Mouse (Mus musculus) cerebellum, postnatal 36 days (tissue): Measurements from ENCODE around the gene Cmip.

Experiments used
- DNase-seq, 2 experiments: peaks; one replicate each; pipeline ENCODE4 v3.0.0; 2021 to 2022; ENCODE audit warnings: mixed read lengths in 2 of 2

Gene Cmip

DNA sequence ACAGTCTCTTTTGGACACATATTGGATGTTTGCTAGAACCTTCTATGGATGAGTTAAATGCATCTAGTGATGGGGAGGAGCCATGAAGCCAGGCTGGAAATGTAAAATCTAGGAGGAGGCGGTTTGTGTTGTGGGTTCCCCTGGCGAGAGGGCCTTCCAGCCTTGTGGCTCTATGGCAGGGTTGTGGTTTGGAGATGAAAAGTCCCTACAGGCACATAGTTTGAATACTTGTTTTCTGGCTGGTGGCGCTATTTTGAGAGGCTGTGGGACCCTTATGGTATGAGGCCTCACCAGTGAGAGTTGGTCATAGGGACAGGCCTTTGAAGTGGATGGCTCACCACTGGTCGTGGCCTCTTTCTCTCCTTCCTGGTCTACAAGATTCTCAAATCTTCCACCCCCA, 95.2 kb downstream of the Cmip start:
- no peak for DNase-seq

- DNase-seq = no peak
These were observed 98.4 kb downstream of the Cmip start for GRCm38 (mm10) chr8:117355111-117355831.

DNA sequence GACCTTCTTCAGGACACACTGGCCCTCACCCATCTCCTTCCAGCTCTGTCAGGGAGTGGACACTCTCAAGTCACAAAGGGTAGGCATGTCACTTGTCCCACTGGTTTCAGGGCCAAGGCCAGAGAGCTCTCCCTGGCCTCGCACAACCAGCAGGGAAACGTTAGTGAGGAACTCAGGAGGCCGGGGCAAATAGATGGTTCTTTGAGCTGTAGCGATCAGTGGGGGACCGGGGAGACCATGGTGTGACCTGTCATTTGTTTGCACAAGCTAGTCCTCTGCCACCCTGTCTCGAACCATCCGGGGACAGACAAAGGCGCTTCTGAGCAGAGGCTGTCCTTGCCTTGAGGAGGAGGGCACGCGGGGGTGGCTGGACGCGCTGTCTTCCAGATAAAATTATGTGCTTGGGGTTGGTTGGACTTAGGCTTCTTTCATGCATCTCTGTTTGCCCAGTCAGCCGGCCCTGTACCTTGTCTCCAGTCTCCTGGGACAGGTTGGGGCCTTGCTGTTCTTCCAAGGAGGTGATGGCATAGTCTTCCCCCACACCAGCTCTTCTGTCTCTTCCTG, 99.3 kb downstream of the Cmip start:
- DNase-seq = no peak

DNA sequence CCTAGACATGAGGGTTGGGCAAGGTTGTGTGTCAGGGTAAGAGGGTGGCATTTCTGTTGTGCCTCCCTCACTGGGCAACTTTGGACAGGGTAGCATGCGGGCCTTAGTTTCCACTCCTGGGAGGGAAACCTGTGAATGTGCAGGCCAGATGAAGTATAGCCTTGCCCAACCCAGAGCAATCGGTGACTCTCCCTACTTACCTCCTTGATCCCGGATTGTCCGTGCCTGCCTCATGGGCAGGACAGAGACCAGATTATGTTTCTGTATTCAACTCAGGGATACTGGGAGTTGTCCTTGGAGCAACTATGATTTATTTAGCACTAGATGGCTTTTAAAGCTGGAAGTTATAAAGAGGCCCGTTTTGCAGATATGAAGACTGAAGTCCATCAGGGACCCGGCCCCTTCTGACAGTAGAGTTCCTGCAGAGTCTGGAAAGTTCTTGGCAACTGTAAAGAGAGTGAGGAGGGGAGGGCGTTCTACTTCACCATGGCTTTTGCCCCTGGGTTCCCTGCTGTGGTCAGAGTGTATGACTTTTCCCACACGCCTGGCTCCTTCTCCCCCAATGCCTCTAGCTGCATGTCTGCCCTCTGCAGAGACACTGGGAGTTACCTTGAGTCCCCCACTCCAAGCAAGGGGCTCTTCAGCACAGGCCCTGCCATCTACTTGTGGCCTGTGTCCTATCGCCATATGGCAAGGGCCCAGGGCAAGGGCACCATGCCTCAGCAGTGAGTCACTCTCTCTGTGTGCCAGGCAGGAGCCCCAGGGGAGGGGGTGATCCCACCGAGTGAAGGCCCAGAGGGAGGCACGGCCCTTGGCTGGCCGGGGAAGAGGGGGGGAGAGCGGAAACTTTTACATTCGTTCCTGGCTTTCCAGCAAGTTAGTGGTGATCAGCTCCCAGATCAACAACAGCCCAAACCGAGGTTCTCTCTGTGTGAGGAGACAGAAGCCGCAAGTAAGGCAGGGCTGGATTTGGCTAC, 100.9 kb downstream of the Cmip start:
- DNase-seq = no peak

DNA sequence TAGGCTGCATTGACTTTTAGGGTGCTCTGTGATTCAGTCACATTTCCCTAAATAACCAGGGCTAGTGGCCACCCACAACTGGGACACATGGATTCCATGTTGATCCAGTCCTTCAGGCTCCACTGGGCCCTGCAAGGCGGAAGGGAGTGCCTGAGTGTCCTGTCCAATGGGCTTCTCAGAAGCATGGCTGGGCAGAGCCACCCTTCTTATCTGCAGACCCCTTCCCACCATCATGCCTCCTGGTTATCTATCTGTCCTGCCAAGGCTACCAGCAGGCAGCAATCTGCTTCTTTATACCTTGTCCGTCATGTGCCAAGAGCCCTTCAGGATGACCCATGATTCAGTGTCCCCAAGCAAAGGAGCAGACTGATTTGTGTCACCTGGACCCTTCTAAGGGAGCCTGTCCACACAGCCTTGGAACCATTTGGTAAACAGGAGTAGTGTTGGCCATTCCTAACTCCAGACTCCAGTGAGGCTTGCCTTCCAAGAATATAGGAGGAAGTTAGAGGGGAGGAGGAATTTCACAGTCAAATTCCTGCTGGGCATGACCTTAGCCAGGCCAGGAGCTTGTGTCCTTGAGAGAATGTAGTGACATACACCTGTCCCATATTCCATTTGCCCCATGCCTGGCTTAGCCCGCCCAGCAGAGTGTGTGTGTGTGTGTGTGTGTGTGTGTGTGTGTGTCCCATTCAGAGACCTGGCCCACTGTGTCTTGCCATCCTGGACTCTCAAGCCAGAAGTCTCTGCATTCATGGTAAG, 103.5 kb downstream of the Cmip start:
- no peak for DNase-seq

- DNase-seq = no peak
These were observed 105.0 kb downstream of the Cmip start for GRCm38 (mm10) chr8:117361595-117362437.

DNA sequence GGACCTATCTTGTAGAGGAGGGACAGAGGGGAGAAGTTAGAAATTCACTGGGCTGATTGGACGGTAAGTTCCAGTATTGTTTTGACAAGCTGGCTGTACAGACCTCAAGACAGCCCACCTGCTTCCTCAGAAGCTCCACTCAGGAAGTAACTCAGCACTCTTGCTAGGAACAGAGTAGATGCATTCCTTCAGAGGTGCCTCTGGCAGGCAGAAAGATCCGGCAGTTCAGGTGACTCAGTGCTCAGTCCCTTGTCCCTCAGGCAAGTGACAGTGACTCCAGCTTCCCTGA, 105.5 kb downstream of the Cmip start:
- no peak for DNase-seq

GRCm38 (mm10) chr8:117363291-117363690, 106.4 kb downstream of the Cmip start:
- DNase-seq = peak; percentile 84 to 86

GRCm38 (mm10) chr8:117364374-117365160, 107.7 kb downstream of the Cmip start:
- no peak for DNase-seq

DNA sequence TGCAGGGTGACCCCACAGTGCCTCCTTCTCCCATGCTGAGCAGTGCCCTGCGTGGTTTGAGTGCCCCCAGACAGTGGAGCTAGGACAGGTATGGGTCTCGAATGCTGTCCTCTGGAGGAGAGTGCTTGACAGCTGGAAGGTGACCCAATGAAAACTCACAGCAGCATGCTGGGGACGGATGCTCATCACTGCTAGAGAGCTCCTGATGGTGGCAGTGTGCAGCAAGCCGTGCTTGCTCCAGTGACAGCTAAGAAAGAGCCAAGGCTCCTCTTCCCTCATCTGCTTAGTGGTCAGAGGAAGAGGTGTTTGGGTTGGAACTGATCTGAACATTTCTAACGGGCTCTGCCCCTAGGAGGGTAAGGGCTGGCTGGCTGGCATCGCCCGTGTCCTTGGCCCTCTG, 109.6 kb downstream of the Cmip start:
- DNase-seq = no peak

- DNase-seq = no peak
These were observed 110.6 kb downstream of the Cmip start for GRCm38 (mm10) chr8:117367441-117367840.

- no peak for DNase-seq
These were observed 111.9 kb downstream of the Cmip start for GRCm38 (mm10) chr8:117368781-117369180.

- DNase-seq = no peak
These were observed 113.1 kb downstream of the Cmip start for GRCm38 (mm10) chr8:117370009-117370408.

DNA sequence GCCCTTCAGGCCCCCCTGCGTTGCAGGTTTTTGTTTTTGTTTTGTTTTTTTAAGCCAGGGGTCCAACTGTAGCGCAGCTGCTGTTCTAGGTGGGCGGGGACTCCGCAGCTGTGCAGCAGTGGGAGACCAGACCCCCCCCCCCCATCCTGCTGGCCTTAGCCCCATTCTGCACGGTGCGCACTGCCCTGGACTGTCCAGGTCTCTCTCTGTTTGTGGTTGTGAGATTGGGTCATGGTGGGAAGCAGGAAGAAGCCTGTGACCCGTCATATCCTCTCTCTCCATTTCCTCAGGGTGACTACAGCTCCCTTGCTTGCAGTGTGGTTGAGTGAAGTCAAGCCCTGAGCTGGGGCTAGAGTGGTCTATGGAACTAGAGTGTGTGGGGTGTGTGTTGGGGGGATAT, 114.3 kb downstream of the Cmip start:
- no peak for DNase-seq

DNA sequence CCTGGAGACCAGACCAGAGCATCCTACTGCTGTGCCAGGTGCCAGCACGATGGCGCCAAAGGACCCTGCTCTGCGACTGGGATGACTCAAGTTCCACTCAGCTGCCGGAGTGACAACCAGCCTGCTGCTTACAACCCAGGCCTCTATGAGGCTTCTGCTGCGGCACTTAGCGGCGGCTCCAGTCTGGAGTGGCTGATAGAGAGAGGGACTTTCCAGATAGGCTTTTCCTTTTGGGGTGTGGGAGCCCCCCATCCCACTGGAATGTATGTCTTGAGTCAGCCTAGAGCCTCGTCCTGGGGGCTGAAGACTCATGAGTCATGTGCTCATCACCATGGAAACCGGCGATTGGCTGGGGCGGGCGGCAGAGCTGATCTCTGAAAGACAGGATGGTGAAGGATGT, 115.2 kb downstream of the Cmip start:
- no peak for DNase-seq

DNA sequence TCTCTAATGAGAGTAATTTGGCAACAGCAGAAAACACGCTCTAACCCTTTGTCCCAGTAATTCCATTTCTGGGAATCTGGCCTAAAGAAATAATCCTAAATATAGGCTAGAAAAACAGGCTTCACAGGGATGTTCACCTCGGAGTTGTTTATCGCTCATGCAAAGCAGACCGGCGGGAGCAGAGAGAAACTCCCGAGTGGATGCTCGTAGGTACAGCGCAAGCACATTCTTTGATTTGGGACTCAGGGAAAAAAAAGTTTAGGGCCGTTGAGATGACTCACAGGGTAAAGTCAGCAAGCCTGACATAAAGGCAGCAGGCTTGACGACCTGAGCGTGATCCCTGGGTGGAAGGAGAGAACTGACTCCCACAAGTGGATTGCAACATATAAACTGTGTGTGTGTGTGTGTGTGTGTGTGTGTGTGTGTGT, 116.2 kb downstream of the Cmip start:
- no peak for DNase-seq

- DNase-seq = no peak
These were observed 117.2 kb downstream of the Cmip start for GRCm38 (mm10) chr8:117374087-117374486.

DNA sequence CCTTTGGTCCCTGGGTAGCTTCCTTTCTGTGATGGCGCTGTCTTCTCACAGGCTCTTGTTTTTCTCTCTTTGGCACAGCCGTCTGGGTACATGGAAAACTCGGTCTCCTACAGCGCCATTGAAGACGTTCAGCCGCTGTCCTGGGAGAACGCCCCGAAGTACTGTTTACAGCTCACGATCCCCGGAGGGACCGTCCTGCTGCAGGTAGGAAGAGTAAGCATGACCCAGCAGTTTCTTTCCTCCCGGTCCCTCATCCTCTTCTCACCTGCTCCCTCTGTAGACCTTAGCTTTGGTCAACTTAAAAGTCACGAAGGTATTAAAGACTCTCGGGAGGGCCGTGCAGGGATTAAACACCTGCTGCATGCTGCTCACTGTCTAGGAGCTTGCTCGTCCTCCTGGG, 120.1 kb downstream of the Cmip start:
- DNase-seq = no peak

- no peak for DNase-seq
These were observed 121.8 kb downstream of the Cmip start for GRCm38 (mm10) chr8:117378625-117379024.

DNA sequence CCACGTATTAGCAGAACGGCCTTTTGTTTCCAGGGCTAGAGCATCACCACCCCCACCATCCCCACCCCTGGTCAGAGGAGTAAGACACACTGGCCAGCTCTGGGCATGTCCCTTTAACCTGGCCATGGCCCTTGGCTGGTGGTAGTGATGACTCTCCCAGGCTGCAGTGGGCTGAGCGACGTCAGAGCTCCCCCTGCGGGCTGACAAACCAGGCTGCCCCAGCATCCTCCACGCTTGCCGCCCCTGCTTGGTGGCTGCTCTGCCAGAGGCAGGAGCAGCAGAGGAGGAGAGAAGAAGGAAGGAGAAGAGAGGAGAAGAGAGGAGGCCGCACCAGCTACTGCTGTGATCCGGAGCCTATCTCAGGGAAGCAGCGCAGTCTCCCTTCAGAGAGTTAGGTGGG, 122.3 kb downstream of the Cmip start:
- peak in 1 of 2 experiments; percentile 26 for DNase-seq

DNA sequence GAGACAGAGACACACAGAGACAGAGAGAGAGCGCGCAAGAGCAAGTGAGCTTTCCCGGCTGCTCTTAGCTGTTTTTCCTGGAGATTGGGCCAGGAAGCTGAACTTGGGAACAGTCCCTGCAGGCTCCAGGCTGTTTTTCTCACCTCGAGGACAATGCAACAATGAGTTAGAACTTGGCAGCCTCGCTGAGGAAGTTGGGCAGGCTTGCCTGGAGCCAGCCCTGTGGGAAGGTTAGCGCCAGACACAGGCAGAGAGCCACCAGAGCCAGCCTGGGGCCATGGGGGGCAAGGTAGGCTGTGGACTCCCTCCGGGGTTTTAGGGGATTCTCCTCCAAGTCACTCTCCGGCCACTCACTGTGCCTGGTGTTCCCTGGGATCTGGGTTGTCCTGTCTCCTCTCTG, 123.9 kb downstream of the Cmip start:
- peak; percentile 57 to 62 for DNase-seq
